Mouse (Mus musculus) spleen, postnatal 4 days (tissue): ENCODE measurements around the gene Bahcc1.
A peak's percentile ranks its signal among the peaks of the same experiment; 100 is the strongest.

Experiments used
- DNase-seq, 2 experiments: peaks; one replicate each; pipeline ENCODE4 v3.0.0; 2022; ENCODE audit warnings: low spot score in 2 of 2

The Bahcc1 gene

GRCm38 (mm10) chr11:120261416-120262355 lies 28.9 kb downstream of the Bahcc1 start:
- peak; percentile 69 to 79 for DNase-seq

- peak; percentile 68 to 83 for DNase-seq
Measured at GRCm38 (mm10) chr11:120262356-120262901, 29.7 kb downstream of the Bahcc1 start.

GRCm38 (mm10) chr11:120263176-120263575 lies 30.4 kb downstream of the Bahcc1 start:
- no peak for DNase-seq

GRCm38 (mm10) chr11:120264008-120264407 lies 31.3 kb downstream of the Bahcc1 start:
- no peak for DNase-seq

- no peak for DNase-seq
Measured at GRCm38 (mm10) chr11:120265458-120265857, 32.7 kb downstream of the Bahcc1 start.

GRCm38 (mm10) chr11:120266259-120266758 lies 33.6 kb downstream of the Bahcc1 start:
- no peak for DNase-seq

- no peak for DNase-seq
Measured at GRCm38 (mm10) chr11:120267274-120267673, 34.5 kb downstream of the Bahcc1 start.

- DNase-seq, result no peak
Measured at GRCm38 (mm10) chr11:120267676-120268075, 34.9 kb downstream of the Bahcc1 start.

- DNase-seq, result no peak
Measured at GRCm38 (mm10) chr11:120268195-120268967, 35.6 kb downstream of the Bahcc1 start.

- no peak for DNase-seq
Measured at GRCm38 (mm10) chr11:120269007-120269406, 36.3 kb downstream of the Bahcc1 start.

GRCm38 (mm10) chr11:120269498-120270104 lies 36.9 kb downstream of the Bahcc1 start:
- DNase-seq, result no peak

GRCm38 (mm10) chr11:120279335-120279734 lies 46.6 kb downstream of the Bahcc1 start:
- no peak for DNase-seq

GRCm38 (mm10) chr11:120280281-120280773 lies 47.6 kb downstream of the Bahcc1 start:
- peak; percentile 47 to 79 for DNase-seq

- no peak for DNase-seq
Measured at GRCm38 (mm10) chr11:120280774-120281173, 48.0 kb downstream of the Bahcc1 start.

- no peak for DNase-seq
Measured at GRCm38 (mm10) chr11:120281197-120281596, 48.5 kb downstream of the Bahcc1 start.

GRCm38 (mm10) chr11:120283542-120283941 lies 50.8 kb downstream of the Bahcc1 start:
- DNase-seq, result no peak

GRCm38 (mm10) chr11:120289644-120290043 lies 56.9 kb downstream of the Bahcc1 start:
- DNase-seq, result no peak

- no peak for DNase-seq
Measured at GRCm38 (mm10) chr11:120290266-120290665, 57.5 kb downstream of the Bahcc1 start.

- no peak for DNase-seq
Measured at GRCm38 (mm10) chr11:120293714-120294113, 61.0 kb downstream of the Bahcc1 start.

- no peak for DNase-seq
Measured at GRCm38 (mm10) chr11:120296305-120297144, 63.8 kb downstream of the Bahcc1 start.

- no peak for DNase-seq
Measured at GRCm38 (mm10) chr11:120297767-120298166, 65.0 kb downstream of the Bahcc1 start.
